Mouse (Mus musculus) limb, embryonic 11.5 days (tissue): ENCODE results near the gene Lamb3. TPM values are rescaled to one million over a fixed set of nuclear protein-coding genes. Genes with fewer than 3 reads are reported as not detected.
A peak's percentile ranks its signal among the peaks of the same experiment; 100 is the strongest.

Source experiments
- ATAC-seq: fragments of 200-750 bp; cut with Nextera tagmentation; 2 replicates; pipeline ENCODE4 v1.8.0; 2017; ENCODE audit warnings: low read depth; ENCODE audit not compliant: insufficient number of reproducible peaks, low FRiP score, low TSS enrichment
- DNase-seq: peaks from one replicate; pipeline ENCODE4 v3.0.0-alpha.2; 2015; ENCODE audit warnings: low spot score
- H3K27ac ChIP-seq: fragments of 300-500 bp; sonication (generic); replicated peaks from 2 replicates; pipeline ENCODE4 v1.5.1; 2014; ENCODE audit warnings: low read depth, mild to moderate bottlenecking, low read length
- H3K27me3 ChIP-seq: fragments of 300-500 bp; sonication (generic); 2 replicates; pipeline ENCODE4 v1.6.1; 2014; ENCODE audit warnings: mild to moderate bottlenecking, low read length, mixed read lengths; ENCODE audit not compliant: control insufficient read depth, insufficient read depth
- H3K36me3 ChIP-seq: fragments of 300-500 bp; sonication (generic); 2 replicates; pipeline ENCODE4 v1.6.1; 2014; ENCODE audit warnings: mild to moderate bottlenecking, low read length, moderate library complexity, mixed read lengths; ENCODE audit not compliant: control insufficient read depth, insufficient read depth
- H3K4me1 ChIP-seq: fragments of 300-500 bp; sonication (generic); 2 replicates; pipeline ENCODE4 v1.6.1; 2014; ENCODE audit warnings: low read length, mixed read lengths; ENCODE audit not compliant: control insufficient read depth, insufficient read depth
- H3K4me2 ChIP-seq: fragments of 300-500 bp; sonication (generic); 2 replicates; pipeline ENCODE4 v1.6.1; 2014; ENCODE audit warnings: low read depth, mild to moderate bottlenecking, moderate library complexity; ENCODE audit not compliant: severe bottlenecking
- H3K4me3 ChIP-seq: fragments of 300-500 bp; sonication (generic); 2 replicates; pipeline ENCODE4 v1.5.1; 2014; ENCODE audit warnings: low read depth, low read length
- H3K9ac ChIP-seq: fragments of 300-500 bp; sonication (generic); 2 replicates; pipeline ENCODE4 v1.6.1; 2014; ENCODE audit warnings: mild to moderate bottlenecking, low read length
- H3K9me3 ChIP-seq: fragments of 300-500 bp; sonication (generic); 2 replicates; pipeline ENCODE4 v1.6.1; 2016; ENCODE audit warnings: low read length; ENCODE audit not compliant: control insufficient read depth
- WGBS: fragments of 180-500 bp; shearing (Covaris S2); extraction: QIAGEN DNeasy Blood & Tissue Kit; methylation state at CpG from one replicate; pipeline ENCODE4 v1.1.7; 2014; 5-methylcytosine and 5-hydroxymethylcytosine counted together
- polyA plus RNA-seq: library from polyadenylated mRNA; unstranded; fragments of >200 nt; fragmentation: Nextera tagmentation; extraction: Ambion mirVana; gene quantifications from 2 replicates; pipeline ENCODE4 v1.2.1, GENCODE M21; 2014

The Lamb3 gene
- polyA plus RNA-seq, 1 experiment from 2014 or later = 0.79 TPM

- 67% methylated on average over 5 of the region's 5 CpGs for WGBS
- DNase-seq (peak; percentile 50), ATAC-seq (no peak)
- no peak overlapping the region for H3K9ac ChIP-seq
- H3K36me3 ChIP-seq = no peaks in the 10 kb centered on the region
- H3K4me3 ChIP-seq = no peak overlapping the region
- H3K4me1 ChIP-seq = peaks cover 4% of the 10 kb centered on the region; the same call in 1 of the 2 replicates
- H3K9me3 ChIP-seq = no peaks in the 10 kb centered on the region
- no peak overlapping the region for H3K4me2 ChIP-seq
- H3K27ac ChIP-seq = no peak overlapping the region
- H3K27me3 ChIP-seq = no peaks in the 10 kb centered on the region
These were observed 156.3 kb downstream of the Lamb3 start for GRCm38 (mm10) chr1:193363801-193364231.

- ATAC-seq = no peak
- H3K9me3 ChIP-seq = no peaks in the 10 kb centered on the region
- no peak for DNase-seq
- H3K4me3 ChIP-seq = no peak overlapping the region
- H3K4me2 ChIP-seq = peak overlapping the region; percentile 2; the same call in 1 of the 2 replicates
- H3K27ac ChIP-seq = 0 out of 2 replicates have a peak overlapping the region, but pooled peaks have one; percentile 21
- no peak overlapping the region for H3K9ac ChIP-seq
- no peaks in the 10 kb centered on the region for H3K27me3 ChIP-seq
- WGBS = 57% methylated on average over 10 of the region's 10 CpGs
- no peaks in the 10 kb centered on the region for H3K36me3 ChIP-seq
- peaks cover 4% of the 10 kb centered on the region for H3K4me1 ChIP-seq
These were observed 160.6 kb downstream of the Lamb3 start for GRCm38 (mm10) chr1:193368055-193368454.

- no peak for ATAC-seq
- H3K4me3 ChIP-seq = peak overlapping the region; percentile 32; the same call in 1 of the 2 replicates
- H3K4me1 ChIP-seq = peaks cover 4% of the 10 kb centered on the region
- no peaks in the 10 kb centered on the region for H3K9me3 ChIP-seq
- peak overlapping the region; percentile 53; the same call in 1 of the 2 replicates for H3K9ac ChIP-seq
- no peaks in the 10 kb centered on the region for H3K36me3 ChIP-seq
- DNase-seq = no peak
- no peaks in the 10 kb centered on the region for H3K27me3 ChIP-seq
- H3K27ac ChIP-seq = no peak overlapping the region
- H3K4me2 ChIP-seq = peak overlapping the region; percentile 49
- WGBS = 60% methylated on average over 8 of the region's 8 CpGs
These were observed 161.6 kb downstream of the Lamb3 start for GRCm38 (mm10) chr1:193369091-193369490.

GRCm38 (mm10) chr1:193370096-193370495 lies 162.6 kb downstream of the Lamb3 start, which contains the start of gene Camk1g:
Gene Camk1g (minus strand): TSS chr1:193370298.
- H3K4me3 ChIP-seq = peak within 1 kb of the TSS; percentile 32
- H3K9ac ChIP-seq = peak within 1 kb of the TSS; percentile 53; the same call in 1 of the 2 replicates
- no peaks in the 10 kb centered on the region for H3K9me3 ChIP-seq
- 2% methylated on average over 2 of the region's 2 CpGs for WGBS
- H3K27ac ChIP-seq = no peak within 1 kb of the TSS
- peak within 1 kb of the TSS; percentile 49 for H3K4me2 ChIP-seq
- no peaks in the 10 kb centered on the region for H3K36me3 ChIP-seq
- H3K27me3 ChIP-seq = no peaks in the 10 kb centered on the region
- ATAC-seq (peak; percentile 83), DNase-seq (peak; percentile 68)
- H3K4me1 ChIP-seq = peaks cover 4% of the 10 kb centered on the region

- no peak for DNase-seq
- Histone ChIP-seq H3K27ac (no peak overlapping the region), H3K4me2 (no peak overlapping the region), H3K36me3 (no peaks in the 10 kb centered on the region), H3K27me3 (no peaks in the 10 kb centered on the region), H3K9ac (no peak overlapping the region), H3K9me3 (no peaks in the 10 kb centered on the region), H3K4me1 (no peaks in the 10 kb centered on the region; the same call in 1 of the 2 replicates), H3K4me3 (no peak overlapping the region)
- WGBS = 67% methylated on average over 6 of the region's 6 CpGs
- no peak for ATAC-seq
These were observed 166.5 kb downstream of the Lamb3 start for GRCm38 (mm10) chr1:193373906-193374413.

- no peaks in the 10 kb centered on the region for H3K36me3 ChIP-seq
- no peak overlapping the region for H3K4me2 ChIP-seq
- H3K27me3 ChIP-seq = no peaks in the 10 kb centered on the region
- H3K4me1 ChIP-seq = no peaks in the 10 kb centered on the region; the same call in 1 of the 2 replicates
- no peak overlapping the region for H3K9ac ChIP-seq
- 36% methylated on average over 4 of the region's 4 CpGs for WGBS
- no peak overlapping the region for H3K4me3 ChIP-seq
- no peak overlapping the region for H3K27ac ChIP-seq
- no peaks in the 10 kb centered on the region for H3K9me3 ChIP-seq
- ATAC-seq (no peak), DNase-seq (peak; percentile 71)
These were observed 169.1 kb downstream of the Lamb3 start for GRCm38 (mm10) chr1:193376478-193377134.

GRCm38 (mm10) chr1:193379634-193380033 lies 172.1 kb downstream of the Lamb3 start:
- 80% methylated on average over 6 of the region's 6 CpGs for WGBS
- DNase-seq (no peak), ATAC-seq (no peak)
- Histone ChIP-seq H3K27me3 (no peaks in the 10 kb centered on the region), H3K4me2 (no peak overlapping the region), H3K27ac (no peak overlapping the region), H3K36me3 (no peaks in the 10 kb centered on the region), H3K9ac (no peak overlapping the region), H3K9me3 (no peaks in the 10 kb centered on the region), H3K4me3 (no peak overlapping the region), H3K4me1 (no peaks in the 10 kb centered on the region; the same call in 1 of the 2 replicates)

GRCm38 (mm10) chr1:193380877-193381276 lies 173.4 kb downstream of the Lamb3 start:
- ATAC-seq (no peak), DNase-seq (no peak)
- Histone ChIP-seq H3K36me3 (no peaks in the 10 kb centered on the region), H3K9me3 (no peaks in the 10 kb centered on the region), H3K27ac (no peak overlapping the region), H3K4me2 (no peak overlapping the region), H3K9ac (no peak overlapping the region), H3K4me3 (no peak overlapping the region), H3K27me3 (no peaks in the 10 kb centered on the region), H3K4me1 (no peaks in the 10 kb centered on the region; the same call in 1 of the 2 replicates)
- WGBS = 79% methylated on average over 5 of the region's 5 CpGs
